Mouse (Mus musculus) layer of hippocampus, postnatal 25 days (tissue): ENCODE results near the gene Wrb. TPM values are rescaled to one million over a fixed set of nuclear protein-coding genes. Genes with fewer than 3 reads are reported as not detected.
"Not testable (repeated sequence)": the region's sequence is repeated elsewhere in the genome, so short reads cannot be mapped to it uniquely, and the experiment has no call there.

Experiments used
- DNase-seq, 2 experiments: peaks; one replicate each; pipeline ENCODE4 v3.0.0; 2022; ENCODE audit warnings: mixed read lengths in 2 of 2, low spot score in 1 of 2; ENCODE audit errors: extremely low spot score in 1 of 2
- total RNA-seq, 2 experiments: library from RNA; stranded (reverse); gene quantifications; 2 replicates each; pipeline ENCODE4 v1.2.3; 2021

Gene Wrb
- 10 to 100 TPM; 58.1 to 75.6 TPM for total RNA-seq

DNA sequence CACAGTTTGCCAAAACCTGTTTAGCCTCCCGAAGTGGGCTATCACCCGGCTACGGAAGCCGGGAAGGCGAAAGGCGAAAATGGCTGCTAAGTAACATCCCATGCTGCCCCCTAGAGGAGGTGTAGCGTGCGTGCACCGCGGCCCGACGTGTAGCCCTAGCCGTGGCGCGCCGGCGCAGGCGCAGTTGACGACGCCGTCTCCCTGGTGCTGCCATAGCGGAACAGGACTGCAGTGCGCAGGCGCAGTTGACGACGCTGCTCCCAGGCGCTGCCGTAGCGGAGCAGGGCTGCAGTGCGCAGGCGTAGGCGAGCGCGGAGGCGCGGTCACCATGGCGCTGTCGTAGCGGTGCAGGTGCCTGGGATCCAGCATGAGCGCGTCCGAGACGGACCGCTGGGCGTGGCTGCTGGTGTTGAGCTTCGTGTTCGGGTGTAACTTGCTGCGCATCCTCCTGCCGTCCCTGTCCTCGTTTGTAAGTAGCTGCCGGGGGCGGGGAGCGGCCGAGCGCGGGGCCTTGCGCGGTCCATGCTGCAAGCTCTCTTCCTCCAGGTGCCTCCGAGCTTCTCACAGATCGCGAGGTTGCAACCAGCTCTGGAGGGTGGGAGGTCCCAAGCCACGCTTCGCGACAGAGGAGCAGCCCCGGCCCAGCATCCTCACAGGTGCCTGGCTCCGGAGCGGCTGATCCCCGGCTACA, at the start of gene Wrb:
Gene Wrb (plus strand): TSS at position 298 of the 691 bp plus-strand sequence.
- DNase-seq: peak; percentile 100

DNA sequence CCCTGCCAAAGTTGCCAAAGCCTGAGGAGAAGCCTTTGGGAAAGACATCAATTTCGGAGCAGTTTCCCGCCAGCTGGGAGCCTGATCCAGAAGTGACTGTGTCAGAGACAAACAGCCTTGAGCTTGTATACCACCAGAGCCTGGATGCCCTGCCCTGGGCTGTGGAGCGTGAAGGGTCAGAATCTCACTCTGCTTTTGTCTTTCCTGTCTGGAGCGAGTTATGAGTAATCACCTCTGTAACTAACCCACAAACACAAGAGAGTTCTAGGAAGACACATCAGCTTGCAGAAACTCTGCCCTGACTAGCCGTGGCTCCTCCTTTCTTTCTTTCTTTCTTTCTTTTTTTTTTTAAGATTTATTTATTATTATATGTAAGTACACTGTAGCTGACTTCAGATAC, 49.2 kb upstream of the Wrb start:
- DNase-seq: no peak

- DNase-seq: not testable (repeated sequence)
Observed at GRCm38 (mm10) chr16:96097811-96098210, 47.4 kb upstream of the Wrb start.

GRCm38 (mm10) chr16:96103036-96103435, 42.2 kb upstream of the Wrb start:
- no peak for DNase-seq

DNA sequence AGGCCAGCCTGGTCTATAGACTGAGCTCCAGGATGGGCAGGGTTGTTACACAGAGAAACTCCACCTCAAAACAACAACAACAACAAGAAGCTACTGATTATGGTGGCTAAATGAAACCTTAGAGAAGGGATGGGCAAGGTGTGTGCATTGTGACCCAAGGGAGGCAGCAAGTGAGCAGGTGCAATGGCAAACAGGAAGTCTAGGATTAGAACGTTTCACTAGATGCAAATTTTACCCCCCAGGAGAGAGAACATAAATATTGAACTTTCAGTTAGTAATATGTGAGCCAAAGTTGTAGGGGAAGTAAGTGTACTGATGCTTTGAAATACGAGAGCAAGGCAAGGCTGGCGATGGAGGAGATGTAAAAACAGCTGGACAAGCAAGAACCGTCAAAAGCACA, 35.5 kb upstream of the Wrb start:
- DNase-seq: no peak

DNA sequence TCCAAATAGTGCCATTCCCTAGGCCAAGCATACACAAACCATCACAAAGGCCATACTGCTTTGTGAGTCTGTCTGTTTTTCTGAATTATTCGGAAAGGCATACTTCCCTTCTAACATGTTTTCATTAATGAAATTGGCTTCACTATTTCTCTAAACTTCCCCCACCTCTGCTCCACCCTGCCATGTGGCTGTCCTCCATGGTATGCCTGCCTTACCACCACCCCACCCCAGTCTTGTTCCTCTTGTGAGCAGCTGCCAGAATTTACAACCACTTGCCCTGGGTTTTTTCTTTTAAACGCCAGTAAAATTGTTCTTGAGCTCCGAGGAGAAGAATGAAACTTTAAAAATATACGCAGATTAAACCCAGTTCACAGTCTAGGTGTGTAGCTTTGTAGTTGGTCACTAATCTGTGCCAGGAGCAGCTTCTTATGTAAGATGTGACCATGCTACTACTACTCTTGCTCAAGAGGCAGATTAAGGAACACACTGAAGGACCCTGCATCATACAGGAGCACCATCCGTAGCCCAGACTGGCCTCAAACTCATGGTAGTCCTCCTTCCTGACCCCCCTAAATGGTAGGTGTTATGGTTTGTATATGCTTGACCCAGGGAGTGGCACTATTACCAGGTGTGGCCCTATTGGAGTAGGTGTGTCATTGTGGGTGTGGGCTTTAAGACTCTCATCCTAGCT, 34.4 kb upstream of the Wrb start:
- no peak for DNase-seq

DNA sequence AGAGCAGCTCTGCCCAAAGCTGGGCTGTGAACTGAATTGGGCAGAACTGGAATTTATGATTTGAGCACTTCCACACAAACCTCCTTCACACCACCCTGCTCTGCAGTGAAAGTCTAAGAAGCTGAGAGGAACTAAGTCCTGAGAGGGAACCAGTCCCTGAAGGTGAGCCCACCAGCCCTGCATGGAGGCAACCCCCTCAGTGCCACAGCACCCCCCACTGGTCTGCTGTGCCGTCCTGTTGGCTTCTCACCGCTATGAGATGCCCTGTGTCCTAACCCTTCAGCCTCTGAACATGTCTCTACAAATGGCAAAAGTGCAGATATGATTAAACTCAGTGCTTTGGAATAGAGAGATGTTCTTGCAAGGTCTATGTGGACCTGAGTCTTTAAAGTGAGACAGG, 32.4 kb upstream of the Wrb start:
- no peak for DNase-seq

- DNase-seq: no peak
Observed at GRCm38 (mm10) chr16:96114729-96115128, 30.5 kb upstream of the Wrb start.

DNA sequence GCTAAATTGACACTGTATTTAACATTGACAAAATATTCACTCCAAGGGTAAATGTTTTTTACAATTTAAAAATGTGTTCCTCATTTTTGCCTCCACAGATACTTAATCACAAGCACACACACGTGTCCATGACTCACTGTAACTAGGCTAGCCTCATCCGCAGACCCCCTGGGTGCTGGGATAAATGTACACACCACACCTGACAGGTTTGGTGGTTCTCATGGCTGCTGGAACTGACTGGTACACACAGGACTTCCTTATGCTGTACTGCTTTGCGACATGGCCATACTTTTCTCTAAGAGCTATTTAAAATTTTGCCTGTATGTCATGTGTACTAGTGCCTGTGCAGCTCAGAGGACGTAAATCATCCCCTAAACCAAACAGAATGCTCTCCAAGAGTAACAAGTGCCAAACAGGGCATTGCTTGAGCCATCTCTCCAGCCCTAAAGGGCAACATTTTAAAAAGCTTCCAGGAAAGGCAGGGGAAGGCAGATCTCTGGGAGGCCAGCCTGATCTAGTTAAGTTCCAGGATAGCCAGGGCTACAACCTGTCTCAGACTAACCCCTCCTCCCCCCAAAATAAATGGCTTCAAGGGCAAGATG, 25.1 kb upstream of the Wrb start:
- DNase-seq: no peak

DNA sequence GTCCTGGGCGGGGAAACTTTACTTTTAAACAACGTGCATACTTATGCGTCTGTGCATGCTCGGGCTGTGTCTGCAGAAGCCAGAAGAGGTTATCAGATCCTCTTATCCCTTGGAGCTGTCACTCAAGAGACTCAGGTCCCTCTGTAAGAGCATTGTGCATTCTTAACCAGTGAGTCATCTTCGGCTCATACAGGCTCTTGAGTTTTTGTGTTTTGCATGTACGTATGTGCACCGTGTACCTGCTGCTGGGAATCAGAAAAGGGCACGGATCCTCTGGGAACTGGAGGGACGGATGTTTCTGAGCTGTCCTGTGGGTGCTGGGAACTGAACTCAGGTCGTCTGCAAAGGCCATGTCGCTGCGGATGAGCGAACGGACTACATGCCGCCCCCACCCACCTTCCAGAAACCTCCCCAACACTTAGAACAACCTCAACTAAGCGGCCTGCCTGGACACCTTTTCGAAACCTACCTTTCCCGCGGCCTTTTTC, 18.5 kb upstream of the Wrb start:
- peak; percentile 4 to 11 for DNase-seq

- no peak for DNase-seq
Observed at GRCm38 (mm10) chr16:96127288-96127656, 17.9 kb upstream of the Wrb start.

DNA sequence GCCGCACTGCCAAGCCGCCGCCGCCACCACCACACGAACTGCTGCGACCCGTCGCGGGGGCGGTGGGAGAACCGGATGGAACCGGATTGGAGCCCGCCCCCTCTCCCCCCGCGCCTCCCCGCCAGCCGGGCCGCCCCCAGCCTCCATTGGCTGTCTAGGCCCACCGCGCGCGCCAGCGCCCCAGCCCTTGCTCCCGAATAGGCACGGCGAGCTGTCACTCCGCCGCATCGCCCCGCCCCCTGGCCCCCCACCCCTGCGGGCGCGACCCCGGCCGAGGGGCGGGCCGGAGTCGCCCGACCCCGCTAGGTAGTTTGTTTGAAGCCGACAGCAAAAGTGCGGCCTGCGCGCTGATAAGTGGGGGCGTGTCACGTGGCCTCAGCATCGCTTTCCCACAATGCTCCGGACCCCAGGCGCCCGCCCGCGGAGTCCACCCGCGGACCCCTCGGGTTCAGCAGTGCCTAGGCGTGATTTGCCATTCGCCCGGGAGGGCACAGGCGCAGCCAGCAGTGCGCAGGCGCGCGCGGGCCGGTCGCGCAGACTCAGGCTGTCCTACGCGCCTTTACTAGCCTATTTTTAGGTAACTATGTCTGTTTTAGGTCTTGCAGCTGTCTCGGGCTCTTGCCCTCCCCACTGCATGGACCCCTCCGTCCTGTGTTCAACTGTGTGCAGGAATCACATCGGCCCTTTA, 17.4 kb upstream of the Wrb start, which contains the start of gene Hmgn1:
Gene Hmgn1 (minus strand): TSS at position 73 of the 688 bp plus-strand sequence.
- DNase-seq: peak; percentile 83 to 88

- no peak for DNase-seq
Observed at GRCm38 (mm10) chr16:96128466-96128865, 16.7 kb upstream of the Wrb start.

- not testable (repeated sequence) for DNase-seq
Observed at GRCm38 (mm10) chr16:96144748-96145109, 478 bp upstream of the Wrb start.

DNA sequence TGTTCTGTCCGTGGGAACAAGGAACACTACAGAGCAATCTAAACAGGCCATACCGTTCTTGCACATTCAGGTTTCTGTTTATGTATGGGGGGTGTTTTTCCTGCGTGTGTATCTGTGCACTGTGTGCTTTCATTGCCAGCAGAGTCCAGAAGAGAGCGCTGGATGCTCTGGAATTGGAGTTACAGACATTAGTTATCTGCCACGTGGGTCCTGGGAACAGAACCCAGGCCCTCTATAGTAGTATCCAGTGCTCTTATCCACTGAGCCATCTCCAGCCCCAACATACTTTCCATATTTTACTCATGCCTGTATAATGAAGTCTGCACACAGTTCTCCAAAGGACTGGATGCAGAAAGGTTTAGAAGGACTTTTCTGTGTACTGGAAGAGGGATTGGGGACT, 607 bp downstream of the Wrb start:
- no peak for DNase-seq

DNA sequence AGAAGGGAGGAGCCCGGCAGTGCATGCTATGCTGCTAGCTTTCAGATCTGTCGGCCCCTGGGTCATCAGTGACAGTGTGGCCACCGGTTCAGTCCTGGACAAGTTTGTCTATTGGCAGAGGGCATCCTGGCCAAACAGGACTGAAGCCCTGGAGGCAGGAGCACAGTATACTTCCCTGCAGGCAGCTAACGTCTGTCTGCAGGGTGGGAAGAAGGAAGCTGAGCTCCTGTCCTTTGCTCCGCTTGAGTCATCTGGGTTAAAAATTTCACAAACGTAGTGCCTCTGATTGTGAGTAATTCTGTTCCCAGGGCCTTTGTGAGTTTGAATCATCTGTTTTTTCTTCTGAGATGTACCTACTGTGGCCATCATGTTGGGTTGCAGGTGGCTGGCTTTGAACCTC, 3.6 kb downstream of the Wrb start:
- no peak for DNase-seq

GRCm38 (mm10) chr16:96149311-96149710, 4.1 kb downstream of the Wrb start:
- no peak for DNase-seq

DNA sequence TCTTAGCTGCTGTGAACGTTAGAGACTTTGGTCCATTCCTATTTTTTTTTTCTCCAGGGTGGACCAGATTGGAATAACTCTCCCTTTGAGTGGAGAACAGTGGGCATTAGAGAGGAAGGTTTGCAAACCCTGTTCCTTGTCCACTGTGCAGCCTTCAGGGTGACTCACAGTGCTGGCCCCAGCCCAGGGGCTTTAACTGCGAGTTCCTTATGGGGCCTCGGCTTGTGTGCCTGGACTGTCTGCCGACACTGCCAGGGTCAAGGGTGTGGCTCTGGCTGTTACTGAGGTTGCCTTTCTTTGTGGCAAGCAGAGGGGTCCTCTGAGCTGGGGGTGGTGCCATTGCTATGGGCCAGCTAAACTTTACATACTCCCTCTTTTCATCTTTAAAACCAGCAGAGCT, 5.8 kb downstream of the Wrb start:
- DNase-seq: no peak

DNA sequence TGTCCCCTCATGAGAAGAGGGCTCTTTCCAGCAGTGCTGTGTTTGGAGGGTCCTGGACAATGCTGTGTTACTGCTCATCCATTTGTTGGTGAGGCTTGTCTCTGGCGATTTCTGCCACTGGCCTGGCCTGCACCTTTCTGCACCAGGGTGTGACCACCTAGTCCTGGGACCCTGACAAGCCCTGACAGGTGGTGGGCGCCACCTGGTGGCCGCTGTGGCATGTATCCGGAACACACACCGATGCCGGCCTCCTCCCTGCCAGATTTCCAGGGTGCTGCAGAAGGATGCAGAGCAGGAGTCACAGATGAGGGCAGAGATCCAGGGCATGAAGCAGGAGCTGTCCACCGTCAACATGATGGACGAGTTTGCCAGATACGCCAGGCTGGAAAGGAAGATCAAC, 6.3 kb downstream of the Wrb start:
- DNase-seq: peak; percentile 42 to 78

DNA sequence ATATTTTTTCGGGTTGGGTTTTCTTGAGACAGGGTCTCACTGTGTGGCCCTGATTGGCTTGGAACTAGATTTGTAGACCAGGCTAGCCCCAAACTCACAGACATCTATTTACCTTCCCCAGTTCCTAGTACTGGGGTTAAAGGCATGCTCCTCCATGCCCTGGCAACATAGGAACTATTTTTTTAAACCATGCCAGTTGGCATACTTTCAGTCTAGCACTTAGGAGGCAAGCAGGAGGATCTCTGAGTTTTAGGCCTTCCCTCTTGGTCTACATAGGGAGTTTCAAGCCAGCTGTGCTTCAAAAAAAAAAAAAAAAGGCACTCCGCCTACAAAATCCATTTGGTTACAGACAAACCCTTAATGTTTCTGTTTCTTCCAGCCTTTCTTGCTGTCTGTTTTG, 9.3 kb downstream of the Wrb start:
- DNase-seq: no peak

DNA sequence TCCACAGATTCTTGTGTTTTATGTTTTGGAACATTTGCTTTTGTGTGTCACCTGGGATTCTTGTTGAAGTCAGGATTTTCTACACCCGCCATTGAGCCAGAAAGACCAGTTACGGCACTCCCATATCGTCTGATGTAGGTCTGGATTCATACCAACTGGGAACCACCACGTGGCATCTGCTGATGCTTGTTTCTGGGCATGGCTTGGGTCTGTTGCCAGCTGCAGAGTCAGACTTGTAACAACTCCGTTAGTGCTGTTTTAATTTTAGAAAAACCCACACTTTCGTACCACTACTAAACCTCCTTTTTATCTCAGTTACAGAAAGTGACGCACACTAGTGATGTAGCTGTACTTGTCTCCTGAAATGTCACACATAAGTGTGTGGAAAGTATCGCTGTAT, 10.8 kb downstream of the Wrb start:
- peak in 1 of 2 experiments; percentile 40 for DNase-seq
